Mouse (Mus musculus) hematopoietic stem cell, adult 5-6 weeks (primary cell): ENCODE results near the gene Wwtr1. TPM values are rescaled to one million over a fixed set of nuclear protein-coding genes. Genes with fewer than 3 reads are reported as not detected.

ENCODE experiments used
- ATAC-seq, 2 experiments: fragments of 125-278 bp in 1 of 2; replicated peaks in 1 of 2; 2 replicates each; pipeline ENCODE4 v1.8.0; 2016 to 2017; ENCODE audit warnings: inconsistent platforms in 2 of 2, mild to moderate bottlenecking in 2 of 2, moderate number of reproducible peaks in 2 of 2, low read depth in 1 of 2, moderate TSS enrichment in 1 of 2; ENCODE audit not compliant: low FRiP score in 2 of 2, poor library complexity in 2 of 2, severe bottlenecking in 2 of 2, insufficient read depth in 1 of 2, low TSS enrichment in 1 of 2
- total RNA-seq: library from RNA; stranded (forward); fragments of 172-1452, 232-1000 nt; gene quantifications from 2 replicates; pipeline ENCODE4 v1.2.3, GENCODE M21; 2017

The Wwtr1 gene
- 0.56 and 0.99 TPM in 2 replicates for total RNA-seq

GRCm38 (mm10) chr3:57575660-57576055, at the start of gene Wwtr1:
Gene Wwtr1 (minus strand): TSS chr3:57575910.
- peak; percentile 23 to 53; a peak in 3 of 4 replicates for ATAC-seq

- ATAC-seq = no peak
These were observed 44.0 kb upstream of the Wwtr1 start for GRCm38 (mm10) chr3:57619718-57620117.

GRCm38 (mm10) chr3:57615652-57616051, 39.9 kb upstream of the Wwtr1 start:
- ATAC-seq = no peak

GRCm38 (mm10) chr3:57612430-57612997, 36.8 kb upstream of the Wwtr1 start:
- no peak for ATAC-seq

GRCm38 (mm10) chr3:57611776-57612175, 36.1 kb upstream of the Wwtr1 start:
- ATAC-seq = no peak

- no peak for ATAC-seq
These were observed 28.9 kb upstream of the Wwtr1 start for GRCm38 (mm10) chr3:57604618-57605015.

- ATAC-seq = no peak
These were observed 28.3 kb upstream of the Wwtr1 start for GRCm38 (mm10) chr3:57603891-57604617.

- no peak for ATAC-seq
These were observed 26.9 kb upstream of the Wwtr1 start for GRCm38 (mm10) chr3:57602610-57603009.

- no peak for ATAC-seq
These were observed 20.9 kb upstream of the Wwtr1 start for GRCm38 (mm10) chr3:57596566-57596965.

GRCm38 (mm10) chr3:57595506-57595905, 19.8 kb upstream of the Wwtr1 start:
- ATAC-seq = no peak

GRCm38 (mm10) chr3:57585967-57586366, 10.3 kb upstream of the Wwtr1 start:
- ATAC-seq = no peak

GRCm38 (mm10) chr3:57583533-57583932, 7.8 kb upstream of the Wwtr1 start:
- no peak for ATAC-seq

- ATAC-seq = no peak
These were observed 4.9 kb upstream of the Wwtr1 start for GRCm38 (mm10) chr3:57580426-57581195.

- ATAC-seq = peak; percentile 40 to 54
These were observed 530 bp upstream of the Wwtr1 start for GRCm38 (mm10) chr3:57576056-57576824.

- ATAC-seq = peak; percentile 14 to 27; a peak in 3 of 4 replicates
These were observed 638 bp downstream of the Wwtr1 start for GRCm38 (mm10) chr3:57574885-57575659.

- no peak for ATAC-seq
These were observed 1.7 kb downstream of the Wwtr1 start for GRCm38 (mm10) chr3:57573898-57574570.
